Mouse (Mus musculus): Measurements from ENCODE around the gene Asgr2. TPM values are rescaled to one million over a fixed set of nuclear protein-coding genes. Genes with fewer than 3 reads are reported as not detected.

Gene Asgr2
- polyA plus RNA-seq, 1 experiment from 2014 or later = not detected

DNA sequence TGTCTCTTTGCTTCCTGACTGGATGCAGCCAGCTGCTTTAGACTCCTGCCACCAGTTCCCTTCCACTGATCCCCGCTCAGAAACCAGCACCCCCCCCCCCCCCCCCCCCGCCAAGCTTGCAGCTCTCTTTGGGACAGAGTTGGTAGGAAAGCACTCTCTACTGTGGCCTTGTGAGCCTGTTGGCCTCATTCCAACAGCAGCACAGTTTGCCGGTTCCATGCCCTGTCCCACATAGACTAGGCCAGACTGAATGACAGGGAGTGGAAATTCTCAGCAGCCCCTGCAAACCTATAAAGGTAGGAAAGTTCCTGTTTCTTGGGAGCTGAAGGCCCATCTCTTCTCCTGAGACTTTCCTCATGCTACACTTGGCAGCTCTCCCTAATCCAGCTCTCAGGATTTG, 15.0 kb upstream of the Asgr2 start:
- WGBS = 62% methylated on average over 2 of the region's 3 CpGs
- Histone ChIP-seq H3K27me3 (ENCODE audit: control insufficient read depth, insufficient read depth, low read depth, low read length) (no peaks in the 10 kb centered on the region), H3K36me3 (ENCODE audit: control insufficient read depth, insufficient read depth, low read length) (no peaks in the 10 kb centered on the region), H3K4me2 (ENCODE audit: low read length) (no peak overlapping the region), H3K4me1 (ENCODE audit: control insufficient read depth, insufficient read depth, low read length) (no peaks in the 10 kb centered on the region), H3K27ac (ENCODE audit: low read length) (no peak overlapping the region), H3K9ac (ENCODE audit: low read depth, low read length) (no peak overlapping the region), H3K9me3 (replicated peaks; ENCODE audit: control insufficient read depth, low read length, poor library complexity, severe bottlenecking) (no peaks in the 10 kb centered on the region), H3K4me3 (ENCODE audit: low read depth, low read length) (no peak overlapping the region)
- ATAC-seq = no peak

DNA sequence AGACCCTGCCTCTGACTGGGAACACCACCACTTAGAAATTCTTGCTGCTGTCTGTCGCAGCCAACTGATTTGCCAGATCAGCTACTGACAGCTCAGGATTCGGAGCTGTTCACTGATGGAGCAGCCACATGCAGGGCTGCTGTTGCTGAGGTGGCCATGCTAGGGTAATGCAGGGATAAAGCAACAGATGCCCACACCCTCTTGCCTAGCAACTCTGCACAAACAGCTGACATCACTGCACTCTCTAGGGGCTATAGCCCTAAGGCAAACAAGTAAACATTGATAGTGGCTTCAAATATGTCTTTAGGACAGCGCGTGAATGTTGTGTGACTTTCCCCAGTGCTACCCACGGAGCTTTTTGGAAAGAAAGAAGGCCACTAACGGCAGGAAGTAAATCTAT, 13.3 kb upstream of the Asgr2 start:
- Histone ChIP-seq H3K9ac (ENCODE audit: low read depth, low read length) (no peak overlapping the region), H3K27me3 (ENCODE audit: control insufficient read depth, insufficient read depth, low read depth, low read length) (no peaks in the 10 kb centered on the region), H3K4me2 (ENCODE audit: low read length) (no peak overlapping the region), H3K9me3 (replicated peaks; ENCODE audit: control insufficient read depth, low read length, poor library complexity, severe bottlenecking) (no peaks in the 10 kb centered on the region), H3K36me3 (ENCODE audit: control insufficient read depth, insufficient read depth, low read length) (no peaks in the 10 kb centered on the region), H3K4me3 (ENCODE audit: low read depth, low read length) (no peak overlapping the region), H3K4me1 (ENCODE audit: control insufficient read depth, insufficient read depth, low read length) (no peaks in the 10 kb centered on the region), H3K27ac (ENCODE audit: low read length) (no peak overlapping the region)
- ATAC-seq = no peak
- 71% methylated on average over 6 of the region's 6 CpGs for WGBS

DNA sequence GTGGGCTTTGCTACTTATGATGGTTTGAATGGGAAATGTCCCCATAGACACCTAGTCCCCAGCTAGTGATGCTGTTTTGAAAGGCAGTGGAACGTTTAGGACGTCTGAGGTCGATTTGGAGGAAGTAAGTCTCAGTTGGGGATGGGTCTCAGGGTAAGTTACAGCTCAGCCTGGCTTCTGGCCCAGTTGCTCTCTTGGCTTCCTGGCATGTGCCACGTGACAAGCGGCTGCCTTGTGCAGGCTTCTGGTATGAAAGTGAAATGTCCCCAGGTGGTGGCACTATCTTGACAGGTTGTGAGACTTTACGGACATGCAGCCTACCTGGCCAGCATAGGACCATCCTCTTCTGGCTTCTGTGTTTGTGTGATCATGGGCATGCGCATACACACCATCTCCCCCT, 12.5 kb upstream of the Asgr2 start:
- H3K36me3 ChIP-seq (ENCODE audit: control insufficient read depth, insufficient read depth, low read length) = no peaks in the 10 kb centered on the region
- no peak overlapping the region for H3K4me3 ChIP-seq (ENCODE audit: low read depth, low read length)
- H3K27me3 ChIP-seq (ENCODE audit: control insufficient read depth, insufficient read depth, low read depth, low read length) = no peaks in the 10 kb centered on the region
- no peak for ATAC-seq
- no peaks in the 10 kb centered on the region for H3K9me3 ChIP-seq (replicated peaks; ENCODE audit: control insufficient read depth, low read length, poor library complexity, severe bottlenecking)
- no peaks in the 10 kb centered on the region for H3K4me1 ChIP-seq (ENCODE audit: control insufficient read depth, insufficient read depth, low read length)
- H3K27ac ChIP-seq (ENCODE audit: low read length) = no peak overlapping the region
- H3K4me2 ChIP-seq (ENCODE audit: low read length) = no peak overlapping the region
- no peak overlapping the region for H3K9ac ChIP-seq (ENCODE audit: low read depth, low read length)
- WGBS = 80% methylated on average over 7 of the region's 7 CpGs

DNA sequence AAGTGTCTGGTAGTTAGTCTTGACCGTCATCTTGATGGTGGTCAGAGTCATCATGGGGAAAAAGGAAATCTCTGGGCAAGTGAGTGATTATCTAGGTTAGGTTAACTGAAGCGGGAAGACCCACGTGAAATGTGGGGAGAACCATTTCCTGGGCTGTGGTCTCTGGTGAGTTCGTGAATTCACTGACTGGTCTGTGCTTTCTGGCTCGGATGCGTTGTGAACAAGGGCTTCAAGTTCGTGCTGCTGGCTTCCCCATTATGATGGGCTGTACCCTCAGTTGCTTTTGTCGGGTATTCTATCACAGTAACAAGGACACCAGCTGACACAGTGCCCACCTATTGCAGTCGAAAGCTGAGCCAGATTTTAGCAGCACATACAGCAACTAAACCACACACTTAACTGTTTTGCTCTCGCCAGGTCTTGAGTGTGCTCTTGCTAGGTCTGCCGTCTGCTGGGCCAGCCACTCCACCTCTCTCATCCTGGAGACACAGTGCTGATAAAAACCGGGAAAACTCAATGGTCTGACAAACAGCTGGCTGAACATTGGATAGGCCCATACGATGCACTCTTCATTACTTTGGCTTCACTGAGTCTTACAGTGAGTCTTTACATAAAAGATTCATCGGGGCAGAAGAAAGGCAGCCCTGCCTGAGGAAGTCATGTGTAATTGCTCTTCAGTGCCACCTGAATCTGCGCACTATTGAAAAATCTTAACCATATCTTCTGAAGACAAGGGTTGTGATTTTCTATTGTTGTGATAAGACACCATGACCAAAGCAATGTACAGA, 11.4 kb upstream of the Asgr2 start:
- 85% methylated on average over 15 of the region's 15 CpGs for WGBS
- H3K9ac ChIP-seq (ENCODE audit: low read depth, low read length) = no peak overlapping the region
- ATAC-seq = no peak

DNA sequence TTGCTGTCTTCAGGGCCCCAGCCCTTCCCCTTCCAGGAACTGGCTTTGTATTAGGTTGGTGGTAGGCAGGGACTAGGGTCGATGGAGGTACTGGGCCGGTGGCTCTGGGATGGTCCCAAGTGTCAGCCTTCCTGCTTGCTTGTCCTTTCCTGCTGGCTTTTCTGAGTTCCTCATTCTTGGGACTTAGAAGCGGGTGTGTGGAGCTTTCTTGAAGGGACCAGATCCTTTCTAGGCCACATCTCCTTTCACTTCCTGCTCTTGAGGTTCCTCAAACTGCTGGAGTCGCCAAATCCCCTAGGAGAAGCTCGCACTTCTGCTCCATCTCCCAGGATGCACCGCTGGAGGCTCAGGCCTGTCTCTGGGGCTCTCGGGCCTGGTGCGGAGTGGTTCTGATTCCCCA, 7.9 kb upstream of the Asgr2 start:
- H3K27me3 ChIP-seq (ENCODE audit: control insufficient read depth, insufficient read depth, low read depth, low read length) = no peaks in the 10 kb centered on the region
- no peaks in the 10 kb centered on the region for H3K4me1 ChIP-seq (ENCODE audit: control insufficient read depth, insufficient read depth, low read length)
- no peak overlapping the region for H3K27ac ChIP-seq (ENCODE audit: low read length)
- H3K9ac ChIP-seq (ENCODE audit: low read depth, low read length) = no peak overlapping the region
- no peak overlapping the region for H3K4me2 ChIP-seq (ENCODE audit: low read length)
- WGBS = 91% methylated on average over 8 of the region's 8 CpGs
- H3K4me3 ChIP-seq (ENCODE audit: low read depth, low read length) = no peak overlapping the region
- ATAC-seq = no peak
- no peaks in the 10 kb centered on the region for H3K9me3 ChIP-seq (replicated peaks; ENCODE audit: control insufficient read depth, low read length, poor library complexity, severe bottlenecking)
- H3K36me3 ChIP-seq (ENCODE audit: control insufficient read depth, insufficient read depth, low read length) = no peaks in the 10 kb centered on the region

More for the DNA sequence above, 11.4 kb upstream of the Asgr2 start:
- Histone ChIP-seq H3K4me3 (ENCODE audit: low read depth, low read length) (no peak overlapping the region), H3K4me1 (ENCODE audit: control insufficient read depth, insufficient read depth, low read length) (no peaks in the 10 kb centered on the region), H3K9me3 (replicated peaks; ENCODE audit: control insufficient read depth, low read length, poor library complexity, severe bottlenecking) (no peaks in the 10 kb centered on the region), H3K27me3 (ENCODE audit: control insufficient read depth, insufficient read depth, low read depth, low read length) (no peaks in the 10 kb centered on the region), H3K4me2 (ENCODE audit: low read length) (no peak overlapping the region), H3K36me3 (ENCODE audit: control insufficient read depth, insufficient read depth, low read length) (no peaks in the 10 kb centered on the region), H3K27ac (ENCODE audit: low read length) (no peak overlapping the region)

DNA sequence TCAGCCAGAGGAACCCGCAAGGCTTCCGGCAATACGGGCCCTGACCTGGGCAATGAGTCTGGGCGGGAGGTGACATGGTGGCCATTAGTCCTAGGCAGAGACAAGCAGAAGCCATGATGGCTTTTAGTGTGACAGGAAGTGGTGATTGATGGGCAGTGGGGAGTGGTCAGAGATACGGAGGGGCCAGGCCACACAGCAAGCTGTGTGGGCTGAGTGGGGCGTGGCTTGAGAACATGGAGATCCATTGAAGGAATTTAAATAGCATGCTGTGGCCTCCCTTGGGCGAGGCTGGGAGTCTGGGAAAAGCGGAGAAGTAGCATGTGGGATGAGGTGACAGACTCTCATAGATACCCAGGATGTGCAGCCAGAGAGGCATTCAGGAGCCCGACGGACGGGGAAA, 5.0 kb downstream of the Asgr2 start:
- H3K9me3 ChIP-seq (replicated peaks; ENCODE audit: control insufficient read depth, low read length, poor library complexity, severe bottlenecking) = no peaks in the 10 kb centered on the region
- 82% methylated on average over 11 of the region's 11 CpGs for WGBS
- H3K27ac ChIP-seq (ENCODE audit: low read length) = no peak overlapping the region
- H3K9ac ChIP-seq (ENCODE audit: low read depth, low read length) = no peak overlapping the region
- H3K4me2 ChIP-seq (ENCODE audit: low read length) = no peak overlapping the region
- no peak for ATAC-seq
- H3K4me3 ChIP-seq (ENCODE audit: low read depth, low read length) = no peak overlapping the region
- H3K27me3 ChIP-seq (ENCODE audit: control insufficient read depth, insufficient read depth, low read depth, low read length) = no peaks in the 10 kb centered on the region
- H3K36me3 ChIP-seq (ENCODE audit: control insufficient read depth, insufficient read depth, low read length) = no peaks in the 10 kb centered on the region
- no peaks in the 10 kb centered on the region for H3K4me1 ChIP-seq (ENCODE audit: control insufficient read depth, insufficient read depth, low read length)

DNA sequence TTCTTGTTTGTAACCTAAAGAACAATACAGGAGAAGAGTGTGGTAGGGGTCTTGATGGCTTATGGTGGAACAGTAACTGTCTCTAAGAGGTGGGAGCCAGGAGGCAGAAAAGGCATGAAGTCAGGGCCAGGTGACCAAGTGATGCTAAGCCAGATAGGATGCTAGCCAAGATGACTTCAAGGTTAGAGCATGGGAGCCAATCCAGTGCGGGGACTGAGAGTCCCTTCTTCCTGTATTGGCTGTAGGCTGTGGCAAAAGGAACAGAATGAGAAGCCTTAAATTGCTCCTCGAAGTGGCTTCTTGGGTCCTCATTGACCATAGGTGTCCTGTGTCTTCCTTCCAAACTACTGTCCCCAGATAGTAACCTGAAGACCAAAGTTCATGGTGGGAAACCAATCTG, 6.7 kb downstream of the Asgr2 start:
- H3K27ac ChIP-seq (ENCODE audit: low read length) = no peak overlapping the region
- ATAC-seq = no peak
- no peaks in the 10 kb centered on the region for H3K27me3 ChIP-seq (ENCODE audit: control insufficient read depth, insufficient read depth, low read depth, low read length)
- 79% methylated on average over 2 of the region's 2 CpGs for WGBS
- H3K4me2 ChIP-seq (ENCODE audit: low read length) = no peak overlapping the region
- no peak overlapping the region for H3K9ac ChIP-seq (ENCODE audit: low read depth, low read length)
- H3K4me1 ChIP-seq (ENCODE audit: control insufficient read depth, insufficient read depth, low read length) = no peaks in the 10 kb centered on the region
- H3K36me3 ChIP-seq (ENCODE audit: control insufficient read depth, insufficient read depth, low read length) = no peaks in the 10 kb centered on the region
- H3K4me3 ChIP-seq (ENCODE audit: low read depth, low read length) = no peak overlapping the region
- H3K9me3 ChIP-seq (replicated peaks; ENCODE audit: control insufficient read depth, low read length, poor library complexity, severe bottlenecking) = no peaks in the 10 kb centered on the region

DNA sequence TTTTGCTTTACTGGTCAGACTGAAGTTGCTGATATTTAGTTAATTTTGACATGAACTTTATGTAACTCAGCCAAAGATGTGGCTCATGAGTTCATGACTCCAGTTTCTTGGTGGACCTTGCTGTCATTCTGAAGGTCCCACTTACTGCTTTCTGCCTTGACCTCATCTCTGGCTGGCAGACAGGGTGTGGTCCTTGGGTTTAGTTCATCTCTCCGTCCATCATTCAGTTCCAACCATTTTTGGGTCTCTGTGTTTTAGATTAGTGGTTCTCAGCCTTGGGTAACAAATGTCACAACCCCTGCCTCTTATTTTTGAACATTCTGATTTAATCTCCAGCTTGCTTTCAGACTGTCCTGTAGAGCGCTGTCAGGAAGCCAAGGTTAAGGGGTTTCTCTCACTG, 7.4 kb downstream of the Asgr2 start:
- no peak for ATAC-seq
- no peak overlapping the region for H3K9ac ChIP-seq (ENCODE audit: low read depth, low read length)
- H3K4me1 ChIP-seq (ENCODE audit: control insufficient read depth, insufficient read depth, low read length) = no peaks in the 10 kb centered on the region
- WGBS = 89% methylated on average over 2 of the region's 2 CpGs
- no peaks in the 10 kb centered on the region for H3K36me3 ChIP-seq (ENCODE audit: control insufficient read depth, insufficient read depth, low read length)
- H3K9me3 ChIP-seq (replicated peaks; ENCODE audit: control insufficient read depth, low read length, poor library complexity, severe bottlenecking) = no peaks in the 10 kb centered on the region
- no peaks in the 10 kb centered on the region for H3K27me3 ChIP-seq (ENCODE audit: control insufficient read depth, insufficient read depth, low read depth, low read length)
- no peak overlapping the region for H3K4me3 ChIP-seq (ENCODE audit: low read depth, low read length)
- no peak overlapping the region for H3K27ac ChIP-seq (ENCODE audit: low read length)
- no peak overlapping the region for H3K4me2 ChIP-seq (ENCODE audit: low read length)

DNA sequence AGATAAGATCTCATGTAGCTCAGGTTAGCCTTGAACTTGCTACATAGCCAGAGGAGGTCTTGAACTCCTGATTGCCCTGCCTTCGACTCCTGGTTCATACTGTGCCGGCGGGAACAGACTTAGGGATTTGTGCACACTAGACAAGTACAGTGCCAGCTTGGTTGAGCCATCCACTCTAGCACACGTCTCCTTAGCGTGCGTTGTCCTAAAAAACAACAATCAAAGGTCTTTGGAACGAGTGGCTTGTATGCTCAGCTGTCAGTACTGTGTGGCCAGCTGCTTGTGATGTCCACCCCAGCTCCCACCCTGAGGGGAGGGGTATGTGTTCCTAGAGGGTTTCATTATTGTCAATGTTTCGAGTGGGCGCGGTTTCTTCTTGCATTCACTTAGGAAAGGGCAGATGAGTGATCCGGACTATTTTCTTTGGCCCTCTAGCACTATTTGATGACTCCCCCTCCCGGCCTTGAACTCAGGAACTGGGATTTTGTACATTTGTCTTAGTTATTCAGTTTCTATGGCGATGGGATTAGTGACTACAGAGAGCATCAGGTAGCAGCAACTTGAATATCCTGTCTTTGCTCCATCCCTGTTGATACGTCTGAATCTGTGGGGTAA, 11.4 kb downstream of the Asgr2 start:
- no peak overlapping the region for H3K4me2 ChIP-seq (ENCODE audit: low read length)
- ATAC-seq = no peak
- H3K9ac ChIP-seq (ENCODE audit: low read depth, low read length) = no peak overlapping the region
- no peak overlapping the region for H3K27ac ChIP-seq (ENCODE audit: low read length)
- H3K9me3 ChIP-seq (replicated peaks; ENCODE audit: control insufficient read depth, low read length, poor library complexity, severe bottlenecking) = no peaks in the 10 kb centered on the region
- no peak overlapping the region for H3K4me3 ChIP-seq (ENCODE audit: low read depth, low read length)
- 79% methylated on average over 14 of the region's 14 CpGs for WGBS
- H3K36me3 ChIP-seq (ENCODE audit: control insufficient read depth, insufficient read depth, low read length) = no peaks in the 10 kb centered on the region
- H3K4me1 ChIP-seq (ENCODE audit: control insufficient read depth, insufficient read depth, low read length) = no peaks in the 10 kb centered on the region
- H3K27me3 ChIP-seq (ENCODE audit: control insufficient read depth, insufficient read depth, low read depth, low read length) = no peaks in the 10 kb centered on the region
